Mouse (Mus musculus) liver, embryonic 13.5 days (tissue): ENCODE results near the gene 1700086D15Rik. TPM values are rescaled to one million over a fixed set of nuclear protein-coding genes. Genes with fewer than 3 reads are reported as not detected.

Experiments
- ATAC-seq: fragments of 200-750 bp; cut with Nextera tagmentation; 2 replicates; pipeline ENCODE4 v1.8.0; 2017; ENCODE audit warnings: low read depth, mild to moderate bottlenecking, moderate number of reproducible peaks, moderate library complexity
- DNase-seq: peaks from one replicate; pipeline ENCODE4 v3.0.0; 2022
- H3K27ac ChIP-seq: fragments of 300-500 bp; sonication (generic); 2 replicates; pipeline ENCODE4 v1.5.1; 2015; ENCODE audit warnings: moderate library complexity, mild to moderate bottlenecking, inconsistent platforms
- H3K27me3 ChIP-seq: fragments of 300-500 bp; sonication (generic); 2 replicates; pipeline ENCODE4 v1.6.1; 2015; ENCODE audit warnings: mild to moderate bottlenecking, inconsistent platforms
- H3K36me3 ChIP-seq: fragments of 300-500 bp; sonication (generic); 2 replicates; pipeline ENCODE4 v1.6.1; 2015; ENCODE audit warnings: mild to moderate bottlenecking, inconsistent platforms
- H3K4me1 ChIP-seq: fragments of 300-500 bp; sonication (generic); replicated peaks from 2 replicates; pipeline ENCODE4 v1.6.1; 2015; ENCODE audit warnings: inconsistent platforms
- H3K4me2 ChIP-seq: fragments of 300-500 bp; sonication (generic); 2 replicates; pipeline ENCODE4 v1.6.1; 2015; ENCODE audit warnings: inconsistent platforms, mild to moderate bottlenecking, moderate library complexity
- H3K4me3 ChIP-seq: fragments of 300-500 bp; sonication (generic); replicated peaks from 2 replicates; pipeline ENCODE4 v1.5.1; 2015; ENCODE audit warnings: mild to moderate bottlenecking, inconsistent platforms
- H3K9ac ChIP-seq: fragments of 300-500 bp; sonication (generic); 2 replicates; pipeline ENCODE4 v1.6.1; 2015; ENCODE audit warnings: mild to moderate bottlenecking, inconsistent platforms
- H3K9me3 ChIP-seq: fragments of 300-500 bp; sonication (generic); replicated peaks from 2 replicates; pipeline ENCODE4 v1.6.1; 2016; ENCODE audit warnings: inconsistent platforms
- WGBS: fragments of 180-500 bp; shearing (Covaris S2); methylation state at CpG from one replicate; pipeline ENCODE4 v1.1.7; 2015; ENCODE audit not compliant: insufficient replicate concordance; 5-methylcytosine and 5-hydroxymethylcytosine counted together
- polyA plus RNA-seq: library from polyadenylated mRNA; unstranded; fragments of >200 nt; fragmentation: Nextera tagmentation; extraction: Ambion mirVana; gene quantifications from 2 replicates; pipeline ENCODE4 v1.2.1, GENCODE M21; 2015

The 1700086D15Rik gene
- polyA plus RNA-seq: not detected in 2 replicates

- no peak within 1 kb of the TSS for H3K4me2 ChIP-seq
- no peaks in the 10 kb centered on the region for H3K9me3 ChIP-seq
- WGBS: 69% methylated on average over 5 of the region's 5 CpGs
- H3K27ac ChIP-seq: no peak within 1 kb of the TSS
- no peaks in the 10 kb centered on the region; the same call in 1 of the 2 replicates for H3K4me1 ChIP-seq
- DNase-seq (no peak), ATAC-seq (no peak)
- H3K9ac ChIP-seq: no peak within 1 kb of the TSS
- H3K4me3 ChIP-seq: no peak within 1 kb of the TSS
- H3K27me3 ChIP-seq: peaks cover 27% of the 10 kb centered on the region
- H3K36me3 ChIP-seq: no peaks in the 10 kb centered on the region
These were observed at the start of gene 1700086D15Rik for GRCm38 (mm10) chr11:65159791-65160190. Gene 1700086D15Rik, minus strand, starts transcription at chr11:65159891.

DNA sequence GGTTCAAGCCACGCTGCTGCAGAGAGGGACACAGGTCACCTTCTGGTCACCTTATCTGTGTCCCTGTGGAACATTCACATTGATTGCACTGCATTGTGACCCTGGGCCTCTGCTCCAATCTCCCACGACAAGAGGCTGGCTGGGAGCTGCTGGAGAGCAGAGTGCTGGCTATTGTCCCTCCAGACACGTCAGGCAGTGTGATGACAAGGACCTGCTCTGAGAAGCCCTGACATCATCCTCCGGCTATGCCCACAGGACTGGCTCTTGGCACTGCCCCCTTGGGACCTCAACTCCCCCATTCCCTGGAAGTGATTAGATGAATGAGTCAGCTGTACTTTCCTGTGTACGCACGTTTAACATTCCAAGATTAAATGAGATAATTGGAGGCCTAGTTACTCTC lies 49.8 kb upstream of the 1700086D15Rik start:
- ATAC-seq (no peak), DNase-seq (no peak)
- 38% methylated on average over 6 of the region's 6 CpGs for WGBS
- H3K9me3 ChIP-seq: no peaks in the 10 kb centered on the region
- no peaks in the 10 kb centered on the region for H3K4me1 ChIP-seq
- H3K27me3 ChIP-seq: no peaks in the 10 kb centered on the region
- H3K9ac ChIP-seq: no peak overlapping the region
- H3K36me3 ChIP-seq: no peaks in the 10 kb centered on the region
- H3K4me2 ChIP-seq: no peak overlapping the region
- H3K4me3 ChIP-seq: no peak overlapping the region
- H3K27ac ChIP-seq: no peak overlapping the region

DNA sequence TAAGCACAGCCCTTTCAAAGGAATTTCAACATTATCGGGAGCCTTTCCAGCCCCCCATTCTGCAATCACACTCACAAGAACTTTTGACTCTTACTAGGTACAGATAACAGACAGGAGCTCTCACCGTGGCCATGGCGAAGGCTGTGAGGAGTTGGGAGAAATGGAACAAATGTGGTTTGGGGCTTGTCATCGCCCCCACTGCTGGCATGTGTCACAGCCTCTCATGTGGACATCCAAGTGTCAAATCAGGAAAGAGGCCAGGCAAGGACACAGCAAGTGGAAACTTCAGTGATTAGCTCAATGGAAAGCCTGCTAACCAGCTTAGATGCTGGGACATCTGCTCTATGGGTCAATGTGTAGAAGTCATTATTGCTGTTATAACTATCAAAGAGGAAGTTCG lies 45.6 kb upstream of the 1700086D15Rik start:
- Histone ChIP-seq H3K9ac (no peak overlapping the region), H3K9me3 (no peaks in the 10 kb centered on the region), H3K4me1 (no peaks in the 10 kb centered on the region), H3K4me3 (no peak overlapping the region), H3K4me2 (no peak overlapping the region), H3K36me3 (no peaks in the 10 kb centered on the region), H3K27ac (no peak overlapping the region), H3K27me3 (no peaks in the 10 kb centered on the region)
- DNase-seq (no peak), ATAC-seq (no peak)
- WGBS: 62% methylated on average over 5 of the region's 5 CpGs

GRCm38 (mm10) chr11:65204651-65205050 lies 45.0 kb upstream of the 1700086D15Rik start:
- Histone ChIP-seq H3K9ac (no peak overlapping the region), H3K4me3 (no peak overlapping the region), H3K27me3 (no peaks in the 10 kb centered on the region), H3K4me1 (no peaks in the 10 kb centered on the region), H3K27ac (no peak overlapping the region), H3K9me3 (no peaks in the 10 kb centered on the region), H3K4me2 (no peak overlapping the region), H3K36me3 (no peaks in the 10 kb centered on the region)
- ATAC-seq (no peak), DNase-seq (no peak)
- WGBS: 76% methylated on average over 13 of the region's 13 CpGs

DNA sequence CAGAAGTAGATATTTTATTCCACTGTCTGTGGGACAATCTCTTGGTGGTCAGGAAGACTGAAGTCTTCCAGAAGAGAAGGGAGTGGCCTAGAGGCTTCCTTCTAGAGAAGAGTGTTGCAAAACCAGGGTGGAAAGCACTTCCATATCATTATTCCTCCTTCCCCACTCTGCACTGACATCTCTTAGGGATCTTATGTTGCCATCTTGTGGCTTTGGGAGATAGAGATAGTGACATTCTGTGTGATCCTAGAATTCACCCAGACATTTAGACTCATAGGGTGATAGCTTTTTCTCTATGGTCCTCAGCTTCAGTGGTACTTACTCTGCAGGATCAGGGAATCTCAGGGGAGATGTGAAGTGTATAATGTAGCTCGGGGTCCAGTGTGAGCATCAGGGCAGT lies 43.3 kb upstream of the 1700086D15Rik start:
- DNase-seq: no peak
- WGBS: 38% methylated on average over 1 of the region's 1 CpGs
- Histone ChIP-seq H3K9me3 (no peaks in the 10 kb centered on the region), H3K4me2 (no peak overlapping the region), H3K4me1 (no peaks in the 10 kb centered on the region), H3K27ac (no peak overlapping the region), H3K4me3 (no peak overlapping the region), H3K9ac (no peak overlapping the region), H3K27me3 (no peaks in the 10 kb centered on the region), H3K36me3 (no peaks in the 10 kb centered on the region)
- no peak for ATAC-seq

GRCm38 (mm10) chr11:65202236-65202635 lies 42.5 kb upstream of the 1700086D15Rik start:
- H3K9ac ChIP-seq: no peak overlapping the region
- no peak overlapping the region for H3K27ac ChIP-seq
- ATAC-seq (no peak), DNase-seq (no peak)
- H3K9me3 ChIP-seq: no peaks in the 10 kb centered on the region
- H3K4me1 ChIP-seq: no peaks in the 10 kb centered on the region
- H3K4me2 ChIP-seq: no peak overlapping the region
- H3K27me3 ChIP-seq: no peaks in the 10 kb centered on the region
- H3K36me3 ChIP-seq: no peaks in the 10 kb centered on the region
- H3K4me3 ChIP-seq: no peak overlapping the region
- 38% methylated on average over 5 of the region's 5 CpGs for WGBS

DNA sequence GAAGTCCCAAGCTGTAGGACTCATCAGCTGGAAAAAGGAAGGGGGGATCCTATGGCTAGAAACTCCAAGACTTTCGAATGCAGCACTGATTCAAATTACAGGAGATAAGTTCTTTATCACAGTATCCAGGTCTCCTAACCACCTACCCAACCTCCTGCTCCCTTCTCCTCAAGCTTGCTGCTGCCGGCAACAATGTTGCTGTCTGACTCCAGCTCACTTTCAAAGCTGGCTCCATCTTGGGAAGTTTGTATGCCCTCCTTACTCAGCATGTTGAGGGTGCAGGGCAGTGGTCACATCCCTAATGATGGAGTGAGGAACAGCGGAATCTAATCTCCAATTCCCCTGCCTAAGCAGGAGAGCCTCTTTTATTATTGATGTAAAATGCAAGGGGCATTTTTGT lies 38.3 kb upstream of the 1700086D15Rik start:
- Histone ChIP-seq H3K4me3 (no peak overlapping the region), H3K27me3 (no peaks in the 10 kb centered on the region), H3K4me1 (no peaks in the 10 kb centered on the region), H3K4me2 (no peak overlapping the region), H3K36me3 (no peaks in the 10 kb centered on the region), H3K9me3 (no peaks in the 10 kb centered on the region), H3K9ac (no peak overlapping the region), H3K27ac (no peak overlapping the region)
- ATAC-seq (no peak), DNase-seq (no peak)
- 50% methylated on average over 3 of the region's 3 CpGs for WGBS

- Histone ChIP-seq H3K9me3 (no peaks in the 10 kb centered on the region), H3K4me3 (no peak overlapping the region), H3K27me3 (no peaks in the 10 kb centered on the region), H3K4me1 (no peaks in the 10 kb centered on the region), H3K9ac (no peak overlapping the region), H3K4me2 (no peak overlapping the region), H3K36me3 (no peaks in the 10 kb centered on the region), H3K27ac (no peak overlapping the region)
- 4% methylated on average over 3 of the region's 3 CpGs for WGBS
- ATAC-seq (no peak), DNase-seq (peak; percentile 7)
These were observed 37.6 kb upstream of the 1700086D15Rik start for GRCm38 (mm10) chr11:65197280-65197679.

GRCm38 (mm10) chr11:65186974-65187373 lies 27.3 kb upstream of the 1700086D15Rik start:
- Histone ChIP-seq H3K9me3 (no peaks in the 10 kb centered on the region), H3K27ac (no peak overlapping the region), H3K4me3 (no peak overlapping the region), H3K27me3 (no peaks in the 10 kb centered on the region), H3K9ac (no peak overlapping the region), H3K4me2 (no peak overlapping the region), H3K36me3 (no peaks in the 10 kb centered on the region), H3K4me1 (no peaks in the 10 kb centered on the region)
- 63% methylated on average over 12 of the region's 12 CpGs for WGBS
- DNase-seq (no peak), ATAC-seq (no peak)

GRCm38 (mm10) chr11:65185114-65185513 lies 25.4 kb upstream of the 1700086D15Rik start:
- no peak overlapping the region for H3K4me2 ChIP-seq
- DNase-seq (no peak), ATAC-seq (no peak)
- no peak overlapping the region for H3K4me3 ChIP-seq
- H3K9me3 ChIP-seq: no peaks in the 10 kb centered on the region
- H3K9ac ChIP-seq: no peak overlapping the region
- H3K36me3 ChIP-seq: no peaks in the 10 kb centered on the region
- H3K27me3 ChIP-seq: no peaks in the 10 kb centered on the region
- no peaks in the 10 kb centered on the region for H3K4me1 ChIP-seq
- WGBS: 50% methylated on average over 1 of the region's 1 CpGs
- no peak overlapping the region for H3K27ac ChIP-seq

GRCm38 (mm10) chr11:65170121-65170750 lies 10.5 kb upstream of the 1700086D15Rik start:
- no peak overlapping the region for H3K4me3 ChIP-seq
- H3K4me2 ChIP-seq: no peak overlapping the region
- H3K4me1 ChIP-seq: no peaks in the 10 kb centered on the region
- 59% methylated on average over 4 of the region's 4 CpGs for WGBS
- H3K27ac ChIP-seq: no peak overlapping the region
- no peak overlapping the region for H3K9ac ChIP-seq
- no peaks in the 10 kb centered on the region for H3K9me3 ChIP-seq
- no peaks in the 10 kb centered on the region for H3K27me3 ChIP-seq
- H3K36me3 ChIP-seq: no peaks in the 10 kb centered on the region
- DNase-seq (no peak), ATAC-seq (no peak)

GRCm38 (mm10) chr11:65162767-65163120 lies 3.1 kb upstream of the 1700086D15Rik start, which contains the start of gene Arhgap44:
Gene Arhgap44, minus strand, starts transcription at chr11:65162961.
- Histone ChIP-seq H3K4me1 (no peaks in the 10 kb centered on the region; the same call in 1 of the 2 replicates), H3K36me3 (no peaks in the 10 kb centered on the region), H3K27ac (no peak within 1 kb of the TSS), H3K9ac (peak within 1 kb of the TSS; percentile 53), H3K9me3 (no peaks in the 10 kb centered on the region), H3K4me2 (peak within 1 kb of the TSS; percentile 67), H3K4me3 (peak within 1 kb of the TSS; percentile 62), H3K27me3 (peaks cover 27% of the 10 kb centered on the region)
- no peak for DNase-seq
- 0% methylated on average over 27 of the region's 27 CpGs for WGBS
- peak; percentile 55; the same call in 1 of the 2 replicates for ATAC-seq
